Mouse (Mus musculus) ES-E14 (cell line): ENCODE measurements around the gene Unc93b1.

Source experiments
- CHD2 ChIP-seq: IDR thresholded peaks from 2 replicates; pipeline ENCODE4 v1.6.1; 2014; ENCODE audit warnings: mild to moderate bottlenecking, low read depth, low read length, inconsistent platforms
- HCFC1 ChIP-seq: IDR thresholded peaks from 2 replicates; pipeline ENCODE4 v1.6.1; 2012; ENCODE audit warnings: low read length, inconsistent platforms, borderline replicate concordance; ENCODE audit not compliant: insufficient read depth
- ZC3H11A ChIP-seq: IDR thresholded peaks from 2 replicates; pipeline ENCODE4 v1.6.1; 2012; ENCODE audit warnings: low read depth, mild to moderate bottlenecking, inconsistent platforms, low read length, borderline replicate concordance
- ZNF384 ChIP-seq: IDR thresholded peaks from 2 replicates; pipeline ENCODE4 v1.6.1; 2012; ENCODE audit warnings: low read depth, low read length, inconsistent platforms

- no peak for TF ChIP-seq ZC3H11A
- no peak for TF ChIP-seq HCFC1
- no peak for TF ChIP-seq CHD2
- no peak for TF ChIP-seq ZNF384
Measured at GRCm38 (mm10) chr19:3910206-3910605, 24.8 kb upstream of the Unc93b1 start.
